Mouse (Mus musculus): ENCODE measurements around the gene Tuba3a. TPM values are rescaled to one million over a fixed set of nuclear protein-coding genes. Genes with fewer than 3 reads are reported as not detected.

The Tuba3a gene
- polyA plus RNA-seq, 1 experiment from 2014 or later, result not detected

DNA sequence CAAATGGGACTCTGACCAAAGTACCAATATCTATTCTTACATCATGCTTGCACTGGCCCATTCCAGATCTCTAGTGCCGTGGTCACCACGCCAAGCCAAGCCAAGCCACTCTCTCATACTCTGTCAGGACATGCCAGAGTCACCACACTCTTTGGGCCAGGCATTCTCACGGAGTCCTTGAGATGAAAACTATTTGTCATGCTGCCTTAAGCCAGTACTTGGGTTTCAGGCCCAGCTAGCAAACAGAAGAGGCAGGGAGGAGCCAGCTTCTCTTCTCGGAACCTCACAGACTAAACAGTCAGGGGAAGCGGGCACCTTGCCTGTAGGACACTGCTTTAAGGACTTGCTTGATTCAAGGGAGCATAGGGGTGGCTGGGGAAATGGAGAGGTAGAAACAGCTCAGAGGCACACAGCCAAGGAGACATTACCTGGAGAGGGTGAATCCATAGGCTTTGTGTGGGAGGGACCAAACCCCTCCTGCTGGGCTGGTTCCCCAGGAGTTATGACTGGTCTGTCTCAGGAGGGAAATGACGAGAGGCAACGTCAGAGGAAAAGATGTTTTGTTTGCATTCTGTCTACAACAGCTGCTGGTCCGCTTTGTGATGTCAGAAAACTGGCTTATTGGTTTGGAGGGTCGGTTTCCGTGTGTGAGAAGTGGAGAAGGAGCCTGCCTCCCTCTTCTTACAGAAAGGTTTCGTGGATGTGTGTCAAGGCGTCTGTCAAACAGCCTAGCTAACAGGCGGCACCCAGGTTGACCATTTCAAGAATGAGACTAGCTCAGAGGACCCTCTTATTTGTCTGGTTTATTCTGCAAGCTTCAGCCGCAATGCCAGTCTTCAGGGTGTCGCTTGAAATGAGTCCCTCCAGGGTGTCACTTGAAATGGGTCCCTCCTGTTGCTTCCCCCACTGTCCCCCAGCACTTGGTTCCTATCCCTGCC is 33.4 kb upstream of the Tuba3a start:
- Histone ChIP-seq H3K27me3 (peaks cover 36% of the 10 kb centered on the region), H3K36me3 (no peaks in the 10 kb centered on the region), H3K9me3 (replicated peaks) (no peaks in the 10 kb centered on the region), H3K4me3 (replicated peaks) (no peak overlapping the region), H3K9ac (no peak overlapping the region), H3K4me2 (no peak overlapping the region), H3K27ac (no peak overlapping the region), H3K4me1 (replicated peaks) (peaks cover 15% of the 10 kb centered on the region)
- 56% methylated on average over 15 of the region's 15 CpGs for WGBS (ENCODE audit: insufficient replicate concordance)
- ATAC-seq (ENCODE audit: low read depth) (no peak), DNase-seq (no peak)

DNA sequence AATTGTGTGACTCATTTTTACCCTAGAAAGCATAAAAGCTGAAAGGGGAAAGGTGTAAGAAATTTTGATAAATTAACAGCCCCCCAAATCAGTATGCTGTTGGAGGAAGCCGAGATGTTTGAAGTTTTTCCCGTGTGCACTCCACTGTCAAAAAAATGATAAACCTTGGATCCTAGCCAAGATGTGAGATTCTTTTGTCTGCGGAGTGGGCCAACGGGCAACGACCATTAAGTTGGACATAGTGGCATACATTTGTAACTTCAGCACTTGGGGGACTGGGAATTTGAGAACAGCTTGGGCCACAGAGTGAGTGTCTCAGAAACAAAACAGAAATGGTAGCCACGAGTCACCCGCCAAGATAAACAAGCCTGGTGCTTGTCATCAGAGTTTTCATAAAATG is 31.2 kb upstream of the Tuba3a start:
- Histone ChIP-seq H3K27ac (no peak overlapping the region), H3K36me3 (no peaks in the 10 kb centered on the region), H3K9me3 (replicated peaks) (no peaks in the 10 kb centered on the region), H3K27me3 (peaks cover 43% of the 10 kb centered on the region), H3K4me1 (replicated peaks) (peaks cover 30% of the 10 kb centered on the region), H3K4me2 (no peak overlapping the region), H3K4me3 (replicated peaks) (no peak overlapping the region), H3K9ac (no peak overlapping the region)
- WGBS (ENCODE audit: insufficient replicate concordance), result 63% methylated on average over 7 of the region's 7 CpGs
- ATAC-seq (ENCODE audit: low read depth) (no peak), DNase-seq (no peak)

DNA sequence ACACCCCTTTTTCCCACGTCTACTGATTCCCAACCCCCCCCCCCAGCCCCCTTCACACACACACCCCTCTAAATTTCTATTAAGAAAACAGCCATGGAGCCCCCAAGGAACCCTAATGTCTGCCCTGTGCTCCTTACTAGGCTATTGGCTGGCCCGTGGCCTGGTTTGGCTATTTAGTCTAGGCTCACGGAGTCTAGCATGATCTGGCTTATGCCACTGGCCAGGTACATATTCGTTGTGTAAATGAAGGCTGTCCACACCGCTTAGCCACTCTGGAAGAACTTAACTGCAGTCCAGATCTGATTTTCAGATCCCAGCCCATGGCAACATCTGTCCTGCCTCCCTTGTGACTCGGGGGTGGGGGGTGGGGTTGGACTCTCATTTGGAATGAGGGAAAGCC is 28.9 kb upstream of the Tuba3a start:
- 68% methylated on average over 6 of the region's 6 CpGs for WGBS (ENCODE audit: insufficient replicate concordance)
- H3K9me3 ChIP-seq (replicated peaks), result no peaks in the 10 kb centered on the region
- peaks cover 23% of the 10 kb centered on the region for H3K4me1 ChIP-seq (replicated peaks)
- ATAC-seq (ENCODE audit: low read depth) (no peak), DNase-seq (no peak)
- H3K36me3 ChIP-seq, result 0 out of 2 replicates have a peak, but pooled peaks cover 8% of the 10 kb centered on the region
- no peak overlapping the region for H3K9ac ChIP-seq
- peaks cover 19% of the 10 kb centered on the region for H3K27me3 ChIP-seq
- H3K4me2 ChIP-seq, result no peak overlapping the region
- no peak overlapping the region for H3K27ac ChIP-seq
- H3K4me3 ChIP-seq (replicated peaks), result no peak overlapping the region

DNA sequence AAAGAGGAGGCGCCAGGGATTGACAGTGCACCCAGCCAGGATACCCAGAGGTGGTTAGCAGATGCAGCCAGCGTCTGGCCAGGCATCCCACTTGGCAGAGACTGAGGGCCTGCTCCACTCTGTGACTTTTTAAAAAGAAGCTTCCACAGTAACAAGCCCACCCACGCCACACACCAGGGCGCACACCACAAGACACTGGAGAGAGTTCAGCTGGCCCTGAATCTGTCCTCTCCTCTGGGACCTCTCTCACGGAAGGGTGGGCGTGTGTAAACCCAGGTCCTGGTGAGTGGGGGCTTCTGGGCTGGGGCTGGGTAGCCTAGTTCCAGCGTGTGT is 28.4 kb upstream of the Tuba3a start:
- Histone ChIP-seq H3K9ac (peak overlapping the region; percentile 74), H3K4me3 (replicated peaks) (peak overlapping the region; percentile 63), H3K4me1 (replicated peaks) (peaks cover 25% of the 10 kb centered on the region), H3K27me3 (peaks cover 19% of the 10 kb centered on the region), H3K9me3 (replicated peaks) (no peaks in the 10 kb centered on the region), H3K4me2 (peak overlapping the region; percentile 63), H3K36me3 (0 out of 2 replicates have a peak, but pooled peaks cover 8% of the 10 kb centered on the region), H3K27ac (peak overlapping the region; percentile 20)
- ATAC-seq (ENCODE audit: low read depth) (0 out of 2 replicates have a peak, but pooled peaks have one; percentile 8), DNase-seq (no peak)
- 52% methylated on average over 7 of the region's 7 CpGs for WGBS (ENCODE audit: insufficient replicate concordance)

DNA sequence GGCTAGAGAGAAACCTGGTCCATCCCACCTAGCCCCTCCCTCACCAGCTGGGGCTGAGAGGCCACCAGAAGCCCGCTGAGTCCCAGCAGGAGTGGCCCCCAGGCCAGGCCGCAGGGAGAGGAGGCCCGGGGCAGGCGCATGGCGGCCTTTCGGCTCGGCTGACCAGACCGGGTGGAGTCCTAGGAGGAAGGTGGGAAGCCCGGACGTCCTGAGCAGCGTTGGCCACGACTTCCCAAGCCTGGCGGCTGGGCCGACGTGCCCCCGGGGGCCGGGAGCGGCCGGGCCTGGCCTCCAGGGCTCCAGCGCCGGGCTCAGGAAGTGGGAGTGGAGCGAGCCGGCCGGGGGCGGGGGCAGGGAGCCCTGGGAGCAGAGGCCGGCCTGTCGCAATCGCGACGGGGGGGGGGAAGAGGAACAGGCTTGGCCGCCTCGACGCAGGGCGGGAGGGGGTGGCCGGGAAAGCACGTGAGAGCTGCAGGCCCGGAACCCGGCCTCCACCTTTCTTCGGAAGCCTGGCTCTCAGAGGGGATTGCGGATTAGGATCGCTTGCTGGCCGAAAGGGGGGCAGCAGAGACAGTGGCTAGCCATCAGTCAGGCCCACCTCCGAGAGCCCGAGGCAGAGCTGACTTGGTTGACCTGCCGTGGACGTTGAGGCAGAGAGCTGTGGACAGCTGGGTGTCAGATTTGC is 27.8 kb upstream of the Tuba3a start, which contains the start of gene Ltbr:
Gene Ltbr, minus strand, starts transcription at position 340 of the 685 bp plus-strand sequence.
- Histone ChIP-seq H3K9ac (peak within 1 kb of the TSS; percentile 74), H3K4me3 (replicated peaks) (peak within 1 kb of the TSS; percentile 63), H3K4me1 (replicated peaks) (peaks cover 25% of the 10 kb centered on the region), H3K4me2 (peak within 1 kb of the TSS; percentile 63), H3K27ac (peak within 1 kb of the TSS; percentile 64), H3K27me3 (peaks cover 19% of the 10 kb centered on the region), H3K36me3 (0 out of 2 replicates have a peak, but pooled peaks cover 8% of the 10 kb centered on the region), H3K9me3 (replicated peaks) (no peaks in the 10 kb centered on the region)
- ATAC-seq (ENCODE audit: low read depth), result peak; percentile 81
- WGBS (ENCODE audit: insufficient replicate concordance), result 2% methylated on average over 45 of the region's 46 CpGs
- DNase-seq, result peak; percentile 34

DNA sequence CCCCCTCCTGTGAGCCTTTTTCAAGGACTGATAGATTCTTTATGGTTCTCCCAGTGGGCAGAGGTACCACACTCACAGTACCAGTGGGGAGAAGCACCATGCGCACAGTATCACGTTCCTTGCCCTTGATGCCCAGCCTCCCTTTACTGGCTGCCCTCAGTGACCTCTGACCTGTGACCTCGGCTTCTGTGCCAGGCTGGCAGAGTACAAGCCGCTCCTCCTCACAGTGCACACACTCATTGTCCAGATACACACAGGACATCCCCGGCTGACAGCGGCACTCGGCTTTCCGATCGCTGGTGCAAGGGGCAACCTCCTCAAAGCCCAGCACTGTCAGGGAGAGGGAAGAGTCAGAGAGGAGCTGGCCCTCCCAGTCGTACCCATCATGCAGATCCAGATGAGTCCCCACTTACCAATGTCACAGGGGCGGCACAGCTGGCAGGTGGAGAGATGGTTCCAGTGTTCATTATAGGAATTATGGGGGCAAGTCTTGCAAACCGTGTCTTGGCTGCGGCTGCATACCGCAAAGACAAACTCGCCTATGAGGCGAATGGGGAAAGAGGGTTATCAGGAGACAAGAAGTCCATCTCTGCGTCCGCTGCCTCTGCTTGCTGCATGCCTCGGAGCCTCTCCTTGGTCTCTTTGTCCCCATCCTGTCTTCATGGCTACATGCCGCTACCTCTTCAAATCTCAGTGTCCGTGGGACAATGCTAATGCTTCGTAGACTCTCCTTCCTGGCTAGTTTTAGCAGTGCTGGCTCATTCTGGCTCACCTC is 26.9 kb upstream of the Tuba3a start:
- Histone ChIP-seq H3K27me3 (peaks cover 19% of the 10 kb centered on the region), H3K9me3 (replicated peaks) (no peaks in the 10 kb centered on the region), H3K36me3 (0 out of 2 replicates have a peak, but pooled peaks cover 8% of the 10 kb centered on the region), H3K4me2 (peak overlapping the region; percentile 63), H3K27ac (peak overlapping the region; percentile 64), H3K4me3 (replicated peaks) (peak overlapping the region; percentile 63), H3K9ac (peak overlapping the region; percentile 74), H3K4me1 (replicated peaks) (peaks cover 25% of the 10 kb centered on the region)
- ATAC-seq (ENCODE audit: low read depth) (no peak), DNase-seq (no peak)
- WGBS (ENCODE audit: insufficient replicate concordance), result 47% methylated on average over 22 of the region's 22 CpGs

DNA sequence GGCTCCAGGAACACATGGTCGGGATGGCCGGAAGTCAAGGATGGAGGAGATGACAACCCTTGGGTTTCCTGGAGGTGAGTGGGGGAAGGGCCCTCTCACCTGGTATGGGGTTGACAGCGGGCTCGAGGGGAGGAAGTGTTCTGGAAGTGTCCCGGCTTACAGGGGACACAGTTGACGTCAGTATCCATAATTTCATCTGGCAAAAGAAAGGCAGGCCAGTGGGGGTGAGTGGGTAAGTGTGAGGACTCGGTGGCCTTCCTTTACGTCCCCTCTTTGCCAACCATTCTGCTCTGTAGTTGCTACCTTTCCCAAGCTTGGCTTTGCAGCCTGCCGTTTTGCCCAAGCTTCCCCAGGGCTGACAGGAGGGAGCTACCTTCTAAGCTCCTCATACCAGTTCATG is 26.3 kb upstream of the Tuba3a start:
- Histone ChIP-seq H3K27ac (no peak overlapping the region), H3K4me3 (replicated peaks) (peak overlapping the region; percentile 63), H3K27me3 (peaks cover 19% of the 10 kb centered on the region), H3K9ac (peak overlapping the region; percentile 74; the same call in 1 of the 2 replicates), H3K36me3 (peaks cover 10% of the 10 kb centered on the region), H3K4me2 (peak overlapping the region; percentile 63), H3K9me3 (replicated peaks) (no peaks in the 10 kb centered on the region), H3K4me1 (replicated peaks) (peaks cover 25% of the 10 kb centered on the region)
- ATAC-seq (ENCODE audit: low read depth) (no peak), DNase-seq (no peak)
- 75% methylated on average over 9 of the region's 9 CpGs for WGBS (ENCODE audit: insufficient replicate concordance)

DNA sequence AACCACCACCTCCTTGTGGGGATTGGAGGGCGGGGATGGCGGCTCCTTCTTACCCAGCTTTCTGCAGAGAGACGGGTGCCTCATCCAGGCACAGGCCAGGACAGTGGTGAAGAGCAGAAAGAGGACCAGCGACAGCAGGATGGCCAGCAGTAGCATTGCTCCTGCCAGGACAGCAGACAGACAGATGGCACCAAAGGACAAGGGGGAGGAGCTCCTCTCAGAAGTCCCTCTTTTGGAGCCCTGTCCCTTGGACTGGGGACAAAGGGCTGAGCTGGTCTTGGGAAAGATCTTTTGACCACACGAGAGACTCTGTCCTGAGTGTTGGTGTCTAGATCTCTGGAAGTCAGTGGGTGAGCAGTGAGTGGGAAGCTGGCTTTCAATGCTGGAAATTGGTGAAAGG is 23.6 kb upstream of the Tuba3a start:
- no peak for ATAC-seq (ENCODE audit: low read depth)
- 56% methylated on average over 5 of the region's 5 CpGs for WGBS (ENCODE audit: insufficient replicate concordance)
- peaks cover 18% of the 10 kb centered on the region for H3K27me3 ChIP-seq
- peaks cover 21% of the 10 kb centered on the region for H3K36me3 ChIP-seq
- H3K27ac ChIP-seq, result no peak overlapping the region
- H3K4me1 ChIP-seq (replicated peaks), result peaks cover 24% of the 10 kb centered on the region
- H3K4me2 ChIP-seq, result no peak overlapping the region
- H3K9ac ChIP-seq, result no peak overlapping the region
- no peak overlapping the region for H3K4me3 ChIP-seq (replicated peaks)
- no peaks in the 10 kb centered on the region for H3K9me3 ChIP-seq (replicated peaks)
- DNase-seq, result no peak

DNA sequence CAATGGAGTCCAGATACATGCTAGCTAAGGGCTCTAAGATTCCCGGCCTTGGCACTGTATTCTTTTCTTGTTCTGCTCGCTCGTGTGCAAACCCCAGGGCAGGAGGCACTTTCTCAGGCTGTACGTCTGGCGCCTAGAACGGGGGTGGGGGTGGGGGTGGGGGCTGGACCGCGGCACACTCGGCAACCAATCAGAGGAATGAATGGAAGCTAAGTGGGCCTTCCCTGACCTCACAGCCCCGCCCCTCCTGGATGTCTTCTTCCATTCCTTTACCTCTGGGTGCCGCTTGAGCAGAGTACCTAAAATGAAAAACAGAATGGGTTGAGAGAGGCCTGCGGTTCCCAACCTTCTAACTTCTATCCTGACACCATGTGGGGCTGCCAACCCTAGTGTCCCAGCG is 23.1 kb upstream of the Tuba3a start:
- Histone ChIP-seq H3K4me1 (replicated peaks) (peaks cover 19% of the 10 kb centered on the region), H3K27me3 (peaks cover 13% of the 10 kb centered on the region), H3K4me3 (replicated peaks) (no peak overlapping the region), H3K36me3 (peaks cover 21% of the 10 kb centered on the region), H3K9me3 (replicated peaks) (no peaks in the 10 kb centered on the region), H3K27ac (no peak overlapping the region), H3K4me2 (no peak overlapping the region), H3K9ac (no peak overlapping the region)
- DNase-seq (no peak), ATAC-seq (ENCODE audit: low read depth) (no peak)
- WGBS (ENCODE audit: insufficient replicate concordance), result 46% methylated on average over 13 of the region's 13 CpGs

DNA sequence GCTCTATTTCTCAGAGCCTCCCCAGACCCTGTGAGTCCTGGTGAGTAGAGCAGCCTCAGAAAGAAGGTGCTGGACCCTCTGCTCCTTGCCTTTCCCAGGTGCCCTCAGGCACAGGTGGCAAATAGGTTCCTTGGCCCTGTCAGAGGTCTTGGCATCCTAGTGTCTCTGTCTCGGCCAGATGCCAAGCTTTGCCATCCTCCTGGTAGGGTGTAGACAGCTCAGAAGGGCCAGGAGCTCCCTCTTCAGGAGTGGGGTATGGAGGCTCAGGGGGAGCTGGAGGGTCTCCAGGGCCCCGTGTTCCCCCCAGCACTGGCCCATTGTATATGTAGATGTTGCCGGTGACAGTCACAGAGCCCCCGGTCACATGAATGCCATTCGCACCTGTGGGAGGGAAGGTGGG is 21.2 kb upstream of the Tuba3a start:
- Histone ChIP-seq H3K4me2 (no peak overlapping the region), H3K9me3 (replicated peaks) (no peaks in the 10 kb centered on the region), H3K27me3 (no peaks in the 10 kb centered on the region), H3K4me1 (replicated peaks) (0 out of 2 replicates have a peak, but pooled peaks cover 5% of the 10 kb centered on the region), H3K36me3 (peaks cover 21% of the 10 kb centered on the region), H3K9ac (no peak overlapping the region), H3K4me3 (replicated peaks) (no peak overlapping the region), H3K27ac (no peak overlapping the region)
- no peak for DNase-seq
- WGBS (ENCODE audit: insufficient replicate concordance), result 75% methylated on average over 5 of the region's 5 CpGs
- ATAC-seq (ENCODE audit: low read depth), result no peak

DNA sequence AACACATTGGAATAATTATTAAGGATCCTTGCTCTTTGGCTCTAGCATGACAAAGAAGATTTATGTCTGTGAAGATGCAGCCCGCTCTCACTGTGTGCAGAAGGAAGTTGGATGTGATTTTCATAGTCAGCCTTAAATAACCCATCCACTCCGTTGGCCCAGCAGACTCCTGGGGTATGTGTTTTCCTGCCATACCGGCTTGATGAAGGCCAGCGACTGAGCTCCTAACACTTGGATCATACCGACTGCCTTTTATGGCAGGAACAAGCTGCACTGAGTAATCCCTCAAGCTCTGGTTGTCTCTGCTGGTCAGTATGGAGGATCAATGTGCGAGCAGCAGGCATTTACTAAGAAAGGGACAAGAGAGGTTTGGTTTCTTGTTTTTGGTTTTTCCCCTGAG is 19.6 kb upstream of the Tuba3a start:
- Histone ChIP-seq H3K9ac (no peak overlapping the region), H3K36me3 (peaks cover 13% of the 10 kb centered on the region), H3K4me1 (replicated peaks) (0 out of 2 replicates have a peak, but pooled peaks cover 2% of the 10 kb centered on the region), H3K4me2 (no peak overlapping the region), H3K4me3 (replicated peaks) (no peak overlapping the region), H3K27ac (no peak overlapping the region), H3K27me3 (no peaks in the 10 kb centered on the region), H3K9me3 (replicated peaks) (no peaks in the 10 kb centered on the region)
- ATAC-seq (ENCODE audit: low read depth), result no peak
- 73% methylated on average over 6 of the region's 6 CpGs for WGBS (ENCODE audit: insufficient replicate concordance)
- no peak for DNase-seq
